Mouse (Mus musculus) lung, embryonic 14.5 days (tissue): ENCODE results near the gene Ptrh1. TPM values are rescaled to one million over a fixed set of nuclear protein-coding genes. Genes with fewer than 3 reads are reported as not detected.
A peak's percentile ranks its signal among the peaks of the same experiment; 100 is the strongest.

Experiments used
- ATAC-seq: fragments of 200-750 bp; cut with Nextera tagmentation; 2 replicates; pipeline ENCODE4 v1.8.0; 2017; ENCODE audit warnings: mild to moderate bottlenecking, moderate TSS enrichment, moderate library complexity; ENCODE audit not compliant: insufficient read depth
- DNase-seq: peaks from one replicate; pipeline ENCODE4 v3.0.0-alpha.2; 2015
- H3K27ac ChIP-seq: fragments of 300-500 bp; sonication (generic); 2 replicates; pipeline ENCODE4 v1.5.1; 2014; ENCODE audit warnings: low read depth, mild to moderate bottlenecking, moderate library complexity
- H3K27me3 ChIP-seq: fragments of 300-500 bp; sonication (generic); 2 replicates; pipeline ENCODE4 v1.6.1; 2014; ENCODE audit warnings: low read length, control low read depth; ENCODE audit not compliant: insufficient read depth
- H3K36me3 ChIP-seq: fragments of 300-500 bp; sonication (generic); 2 replicates; pipeline ENCODE4 v1.6.1; 2014; ENCODE audit warnings: control low read depth; ENCODE audit not compliant: insufficient read depth
- H3K4me1 ChIP-seq: fragments of 300-500 bp; sonication (generic); 2 replicates; pipeline ENCODE4 v1.6.1; 2014; ENCODE audit warnings: antibody characterized with exemption, control low read depth; ENCODE audit not compliant: insufficient read depth
- H3K4me2 ChIP-seq: fragments of 300-500 bp; sonication (generic); 2 replicates; pipeline ENCODE4 v1.6.1; 2014; ENCODE audit warnings: mild to moderate bottlenecking
- H3K4me3 ChIP-seq: fragments of 300-500 bp; sonication (generic); 2 replicates; pipeline ENCODE4 v1.5.1; 2014; ENCODE audit warnings: low read depth, low read length
- H3K9ac ChIP-seq: fragments of 300-500 bp; sonication (generic); 2 replicates; pipeline ENCODE4 v1.6.1; 2014
- H3K9me3 ChIP-seq: fragments of 300-500 bp; sonication (generic); 2 replicates; pipeline ENCODE4 v1.6.1; 2016; ENCODE audit warnings: low read depth, low read length, control low read depth
- CTCF ChIP-seq: IDR thresholded peaks from 2 replicates; pipeline ENCODE4 v1.5.1; 2016; ENCODE audit warnings: antibody characterized with exemption, low read depth
- WGBS: fragments of 180-500 bp; shearing (Covaris S2); extraction: QIAGEN DNeasy Blood & Tissue Kit; methylation state at CpG from one replicate; pipeline ENCODE4 v1.1.7; 2014; 5-methylcytosine and 5-hydroxymethylcytosine counted together
- polyA plus RNA-seq: library from polyadenylated mRNA; unstranded; fragments of >200 nt; fragmentation: Nextera tagmentation; extraction: Ambion mirVana; gene quantifications from 2 replicates; pipeline ENCODE4 v1.2.1, GENCODE M21; 2014

Ptrh1 gene
- polyA plus RNA-seq, 1 experiment from 2014 or later = 4.4 TPM

DNA sequence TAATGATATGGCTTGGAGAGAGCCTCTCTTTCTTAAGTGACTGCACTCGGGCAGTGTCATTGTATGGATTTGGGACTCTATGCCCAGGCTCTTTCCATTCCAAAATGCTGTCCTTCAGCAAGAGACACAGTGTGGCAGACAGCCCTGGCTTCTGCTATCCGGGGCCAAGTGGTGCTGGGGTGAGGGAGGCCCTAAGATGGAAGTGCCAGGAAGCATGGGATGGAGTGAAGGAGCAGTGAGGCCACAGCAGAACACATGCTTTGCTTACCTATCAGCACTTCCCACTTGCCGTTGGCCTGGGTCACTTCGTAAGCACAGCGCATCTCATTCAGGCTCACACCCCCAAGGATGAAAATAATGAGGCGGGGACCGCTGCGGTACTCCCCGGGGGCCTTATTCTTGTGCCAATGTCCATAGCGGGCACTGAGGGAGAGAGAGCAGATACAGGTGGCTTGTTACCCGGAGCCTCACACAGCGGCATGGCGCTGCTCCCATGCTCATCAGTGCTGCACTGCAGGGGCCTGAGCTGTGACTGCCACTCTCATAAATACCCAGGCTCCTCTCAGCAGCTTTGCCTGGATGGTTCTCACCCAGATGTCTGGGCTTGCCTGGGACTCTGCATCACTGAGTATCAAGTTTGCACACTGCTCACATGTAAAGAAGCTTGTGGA lies 20.3 kb downstream of the Ptrh1 start:
- Histone ChIP-seq H3K9ac (no peak overlapping the region), H3K4me3 (no peak overlapping the region), H3K4me2 (no peak overlapping the region), H3K4me1 (no peaks in the 10 kb centered on the region), H3K27ac (no peak overlapping the region), H3K9me3 (no peaks in the 10 kb centered on the region), H3K27me3 (no peaks in the 10 kb centered on the region), H3K36me3 (peaks cover 36% of the 10 kb centered on the region)
- WGBS = 86% methylated on average over 13 of the region's 13 CpGs
- TF ChIP-seq CTCF = no peak
- DNase-seq = no peak
- no peak for ATAC-seq

DNA sequence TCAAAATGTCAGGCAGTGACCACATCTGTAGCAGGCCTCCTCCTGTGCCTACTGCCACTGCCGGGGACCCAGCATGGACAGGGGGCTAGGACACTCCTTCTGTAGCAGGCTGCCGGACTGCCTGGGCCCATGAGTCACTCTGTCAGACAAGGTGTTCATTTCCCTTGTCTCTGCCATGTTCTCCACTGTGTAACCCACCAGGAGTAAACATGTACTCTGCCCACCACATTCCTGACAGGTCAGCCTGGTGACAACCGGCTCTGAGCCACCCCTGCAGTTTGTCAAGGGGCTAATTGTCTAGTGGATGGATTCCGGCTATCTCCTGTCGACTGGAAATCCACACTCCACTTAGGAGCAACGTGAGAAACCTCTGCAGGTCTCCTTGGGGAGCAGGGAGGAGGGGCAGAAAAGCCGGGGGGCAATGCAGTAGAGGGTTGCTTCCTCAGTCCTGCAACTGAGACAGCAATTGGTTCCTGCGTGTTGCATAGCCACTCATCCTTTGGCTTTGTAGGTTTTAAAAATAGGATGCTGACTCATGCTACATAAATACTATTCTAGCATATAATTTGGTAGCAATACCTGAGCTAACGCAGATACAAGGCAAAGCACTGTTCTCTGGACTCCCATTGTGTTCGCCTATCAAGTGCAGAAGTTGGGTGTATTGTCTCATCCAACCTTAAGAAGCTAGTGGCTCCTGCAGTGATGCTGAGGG lies 22.8 kb downstream of the Ptrh1 start:
- ATAC-seq = no peak

GRCm38 (mm10) chr2:32808816-32809566 lies 33.4 kb downstream of the Ptrh1 start:
- Histone ChIP-seq H3K9me3 (no peaks in the 10 kb centered on the region), H3K9ac (no peak overlapping the region), H3K27me3 (no peaks in the 10 kb centered on the region), H3K27ac (no peak overlapping the region), H3K4me2 (no peak overlapping the region), H3K4me3 (no peak overlapping the region), H3K4me1 (no peaks in the 10 kb centered on the region), H3K36me3 (peaks cover 45% of the 10 kb centered on the region; the same call in 1 of the 2 replicates)
- WGBS = 84% methylated on average over 14 of the region's 14 CpGs
- TF ChIP-seq CTCF = no peak
- DNase-seq (no peak), ATAC-seq (no peak)

More for the DNA sequence above, 22.8 kb downstream of the Ptrh1 start:
- peaks cover 48% of the 10 kb centered on the region for H3K36me3 ChIP-seq
- H3K27me3 ChIP-seq = no peaks in the 10 kb centered on the region
- no peak overlapping the region for H3K4me3 ChIP-seq
- no peaks in the 10 kb centered on the region for H3K9me3 ChIP-seq
- no peak for DNase-seq
- 48% methylated on average over 10 of the region's 10 CpGs for WGBS
- no peak overlapping the region for H3K4me2 ChIP-seq
- no peak for TF ChIP-seq CTCF
- no peak overlapping the region for H3K27ac ChIP-seq
- no peaks in the 10 kb centered on the region for H3K4me1 ChIP-seq
- no peak overlapping the region for H3K9ac ChIP-seq

GRCm38 (mm10) chr2:32811959-32812358 lies 36.4 kb downstream of the Ptrh1 start:
- ATAC-seq = no peak
- 69% methylated on average over 8 of the region's 8 CpGs for WGBS

DNA sequence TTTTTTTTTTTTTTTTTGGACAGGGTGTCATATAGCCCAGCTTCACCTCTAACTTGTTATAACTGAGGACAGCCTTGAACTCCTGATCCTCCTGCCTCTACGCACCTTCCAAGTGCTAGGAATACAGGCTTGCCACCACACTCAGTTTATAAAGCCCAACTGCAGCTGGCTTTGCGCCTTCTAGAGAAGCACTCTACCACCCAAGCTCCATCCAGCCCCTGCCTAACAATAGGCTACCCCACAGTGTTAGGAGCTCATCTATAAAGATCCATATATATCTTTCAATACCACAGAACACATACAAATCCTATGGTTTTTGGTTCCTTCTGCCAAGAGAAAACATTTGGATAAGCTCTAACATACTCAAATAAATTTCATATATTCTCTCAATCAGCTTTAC lies 40.9 kb downstream of the Ptrh1 start:
- 87% methylated on average over 2 of the region's 2 CpGs for WGBS
- no peak for TF ChIP-seq CTCF

More at GRCm38 (mm10) chr2:32811959-32812358, 36.4 kb downstream of the Ptrh1 start:
- Histone ChIP-seq H3K27ac (no peak overlapping the region), H3K4me2 (no peak overlapping the region), H3K27me3 (no peaks in the 10 kb centered on the region), H3K4me1 (0 out of 2 replicates have a peak, but pooled peaks cover 2% of the 10 kb centered on the region), H3K9me3 (no peaks in the 10 kb centered on the region), H3K36me3 (peaks cover 38% of the 10 kb centered on the region), H3K4me3 (no peak overlapping the region), H3K9ac (no peak overlapping the region)
- no peak for DNase-seq
- no peak for TF ChIP-seq CTCF

GRCm38 (mm10) chr2:32816946-32817581 lies 41.5 kb downstream of the Ptrh1 start:
- Histone ChIP-seq H3K9ac (no peak overlapping the region), H3K27ac (peak overlapping the region; percentile 58; the same call in 1 of the 2 replicates), H3K27me3 (no peaks in the 10 kb centered on the region), H3K4me2 (peak overlapping the region; percentile 2; the same call in 1 of the 2 replicates), H3K9me3 (no peaks in the 10 kb centered on the region), H3K4me3 (no peak overlapping the region), H3K4me1 (0 out of 2 replicates have a peak, but pooled peaks cover 3% of the 10 kb centered on the region), H3K36me3 (peaks cover 21% of the 10 kb centered on the region)
- WGBS = 32% methylated on average over 17 of the region's 17 CpGs
- no peak for TF ChIP-seq CTCF
- 0 out of 2 replicates have a peak, but pooled peaks have one; percentile 38 for ATAC-seq
- peak; percentile 60 for DNase-seq

More for the DNA sequence above, 40.9 kb downstream of the Ptrh1 start:
- Histone ChIP-seq H3K9ac (no peak overlapping the region), H3K4me2 (no peak overlapping the region), H3K4me3 (no peak overlapping the region), H3K27ac (no peak overlapping the region), H3K27me3 (no peaks in the 10 kb centered on the region), H3K36me3 (peaks cover 21% of the 10 kb centered on the region), H3K4me1 (0 out of 2 replicates have a peak, but pooled peaks cover 3% of the 10 kb centered on the region), H3K9me3 (no peaks in the 10 kb centered on the region)
- ATAC-seq (no peak), DNase-seq (no peak)
